Mouse (Mus musculus) cerebellum, adult 2 months (tissue): Measurements from ENCODE around the gene Hdhd3.

ENCODE experiments used
- CTCF ChIP-seq: fragments of 200-500 bp; IDR thresholded peaks from 2 replicates; pipeline ENCODE4 v1.5.1; 2011; ENCODE audit warnings: low read depth, mild to moderate bottlenecking, control low read depth, low read length, moderate library complexity, borderline replicate concordance; ENCODE audit not compliant: insufficient read depth
- POLR2A ChIP-seq: fragments of 200-500 bp; IDR thresholded peaks from 2 replicates; pipeline ENCODE4 v1.6.1; 2011; ENCODE audit warnings: low read length, control low read depth, borderline replicate concordance; ENCODE audit not compliant: insufficient read depth

DNA sequence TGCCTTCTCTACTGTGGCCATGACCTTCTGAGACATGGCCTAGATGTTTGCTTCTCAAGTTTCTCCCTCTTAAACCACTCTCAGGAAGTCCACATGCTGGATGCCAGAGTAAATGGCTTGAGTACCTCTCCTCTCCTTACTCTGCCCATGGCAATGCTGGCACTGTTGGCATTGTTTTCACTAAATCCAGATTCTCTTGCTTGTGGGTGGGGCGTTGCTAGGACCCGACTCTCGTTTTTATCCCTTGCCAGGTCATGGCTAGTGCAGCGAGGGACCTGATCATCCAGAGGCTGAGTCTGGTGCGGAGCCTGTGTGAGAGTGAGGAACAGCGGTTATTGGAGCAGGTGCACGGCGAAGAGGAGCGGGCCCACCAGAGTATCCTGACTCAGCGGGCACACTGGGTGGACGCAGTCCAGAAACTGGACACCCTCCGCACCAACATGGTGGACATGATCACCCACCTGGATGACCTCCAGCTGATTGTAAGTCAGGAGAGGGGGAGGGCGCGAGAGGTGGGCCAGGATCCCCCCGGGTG, 17.0 kb downstream of the Hdhd3 start:
- TF ChIP-seq POLR2A = no peak
- TF ChIP-seq CTCF = no peak
